Mouse (Mus musculus) left cerebral cortex, adult 11 months (tissue): Measurements from ENCODE around the gene Gm4498.
"Not testable (repeated sequence)": the region's sequence is repeated elsewhere in the genome, so short reads cannot be mapped to it uniquely, and the experiment has no call there.

Experiments used
- DNase-seq: peaks from one replicate; pipeline ENCODE4 v3.0.0; 2022; ENCODE audit warnings: low spot score

The Gm4498 gene

GRCm38 (mm10) chr7:20233728-20234127 lies at the start of gene Gm4498:
TSS of gene Gm4498 (minus strand) at chr7:20233828.
- not testable (repeated sequence) for DNase-seq

- not testable (repeated sequence) for DNase-seq
Observed at GRCm38 (mm10) chr7:20262734-20263133, 29.1 kb upstream of the Gm4498 start, which contains the start of gene Gm5890. TSS of gene Gm5890 (minus strand) at chr7:20262834.

GRCm38 (mm10) chr7:20205507-20205906 lies 28.1 kb downstream of the Gm4498 start, which contains the start of gene Gm6164:
TSS of gene Gm6164 (minus strand) at chr7:20205607.
- not testable (repeated sequence) for DNase-seq

GRCm38 (mm10) chr7:20193410-20193809 lies 40.2 kb downstream of the Gm4498 start, which contains the start of gene Vmn1r95:
TSS of gene Vmn1r95 (plus strand) at chr7:20193710.
- DNase-seq = not testable (repeated sequence)
